Mouse (Mus musculus): ENCODE measurements around the gene Fxyd5. TPM values are rescaled to one million over a fixed set of nuclear protein-coding genes. Genes with fewer than 3 reads are reported as not detected.
A peak's percentile ranks its signal among the peaks of the same experiment; 100 is the strongest.

Fxyd5 gene
- polyA plus RNA-seq, 1 experiment from 2014 or later: 19.8 TPM

DNA sequence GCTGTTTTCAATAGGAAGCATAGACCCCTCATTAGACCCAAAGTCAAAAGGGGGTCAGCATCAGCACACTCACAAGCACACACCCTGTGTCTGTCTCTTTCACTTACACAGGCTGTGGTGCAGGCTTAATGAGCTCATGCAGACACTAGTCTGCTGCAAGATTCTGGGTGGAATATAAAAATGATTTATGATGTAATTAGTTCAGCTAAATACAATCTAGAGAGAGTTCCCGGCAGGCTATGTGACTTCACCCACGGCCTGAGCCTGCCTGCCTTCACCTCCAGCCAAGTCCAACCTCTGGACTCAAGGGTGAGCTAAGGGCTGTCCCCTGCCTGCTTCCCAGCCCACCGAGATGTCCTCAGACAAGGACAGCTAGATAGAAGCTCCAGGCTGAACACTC lies 33.4 kb downstream of the Fxyd5 start:
- no peak overlapping the region for H3K27ac ChIP-seq (replicated peaks)
- H3K4me1 ChIP-seq (replicated peaks): no peaks in the 10 kb centered on the region
- no peak for ATAC-seq (ENCODE audit: insufficient read depth)
- no peak overlapping the region for H3K9ac ChIP-seq
- no peaks in the 10 kb centered on the region for H3K36me3 ChIP-seq (replicated peaks)
- 54% methylated on average over 3 of the region's 3 CpGs for WGBS (ENCODE audit: insufficient replicate concordance)
- no peaks in the 10 kb centered on the region for H3K9me3 ChIP-seq (replicated peaks)
- no peaks in the 10 kb centered on the region for H3K27me3 ChIP-seq
- H3K4me3 ChIP-seq (replicated peaks): no peak overlapping the region
- H3K4me2 ChIP-seq: no peak overlapping the region

DNA sequence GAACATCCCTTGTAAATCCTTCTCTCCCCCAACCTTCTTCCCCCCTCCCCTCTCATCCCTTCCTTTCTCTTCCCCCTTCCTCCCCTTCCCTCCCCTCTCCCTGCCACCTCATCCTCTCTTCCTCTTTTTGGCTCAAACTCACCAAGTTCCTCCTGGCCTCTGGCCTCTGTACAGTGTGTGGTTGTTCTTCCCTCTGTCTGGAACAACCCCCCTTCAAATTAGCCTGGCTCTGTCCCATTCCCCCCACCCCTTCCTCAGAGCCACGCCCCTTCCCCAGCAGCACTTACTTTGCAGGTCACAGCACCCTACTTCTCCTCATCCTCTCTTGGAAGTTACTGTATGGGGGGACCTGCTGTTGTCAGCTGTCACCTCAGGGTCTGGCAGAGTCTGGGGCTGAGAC lies 34.1 kb downstream of the Fxyd5 start:
- Histone ChIP-seq H3K9me3 (replicated peaks) (no peaks in the 10 kb centered on the region), H3K4me2 (no peak overlapping the region), H3K9ac (no peak overlapping the region), H3K27ac (replicated peaks) (no peak overlapping the region), H3K36me3 (replicated peaks) (no peaks in the 10 kb centered on the region), H3K27me3 (no peaks in the 10 kb centered on the region), H3K4me1 (replicated peaks) (no peaks in the 10 kb centered on the region), H3K4me3 (replicated peaks) (no peak overlapping the region)
- ATAC-seq (ENCODE audit: insufficient read depth): peak; percentile 40; the same call in 1 of the 2 replicates
- WGBS (ENCODE audit: insufficient replicate concordance): 0% methylated on average over 1 of the region's 1 CpGs

DNA sequence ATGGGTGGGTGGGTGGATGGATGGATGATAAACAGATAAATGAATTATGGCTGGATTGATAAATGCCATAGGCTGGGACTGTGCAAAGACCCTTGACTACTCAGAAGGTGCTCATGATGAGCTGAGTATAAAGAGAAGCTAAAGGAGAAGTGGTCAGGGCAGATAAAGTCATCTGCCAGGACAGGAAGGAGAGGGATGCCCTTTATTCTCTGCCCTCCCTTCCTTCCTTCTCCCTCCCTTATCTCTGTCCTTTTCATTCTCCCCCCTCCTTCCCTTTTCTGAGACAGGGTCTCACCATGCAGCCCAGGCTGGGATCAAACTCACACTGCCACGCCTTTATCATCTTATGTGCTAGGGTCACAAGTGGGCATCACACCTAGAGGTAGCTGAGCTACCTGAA lies 34.5 kb downstream of the Fxyd5 start:
- Histone ChIP-seq H3K4me3 (replicated peaks) (no peak overlapping the region), H3K27me3 (no peaks in the 10 kb centered on the region), H3K4me1 (replicated peaks) (no peaks in the 10 kb centered on the region), H3K9ac (no peak overlapping the region), H3K4me2 (no peak overlapping the region), H3K27ac (replicated peaks) (no peak overlapping the region), H3K9me3 (replicated peaks) (no peaks in the 10 kb centered on the region), H3K36me3 (replicated peaks) (no peaks in the 10 kb centered on the region)
- ATAC-seq (ENCODE audit: insufficient read depth): no peak
- 27% methylated on average over 1 of the region's 1 CpGs for WGBS (ENCODE audit: insufficient replicate concordance)

DNA sequence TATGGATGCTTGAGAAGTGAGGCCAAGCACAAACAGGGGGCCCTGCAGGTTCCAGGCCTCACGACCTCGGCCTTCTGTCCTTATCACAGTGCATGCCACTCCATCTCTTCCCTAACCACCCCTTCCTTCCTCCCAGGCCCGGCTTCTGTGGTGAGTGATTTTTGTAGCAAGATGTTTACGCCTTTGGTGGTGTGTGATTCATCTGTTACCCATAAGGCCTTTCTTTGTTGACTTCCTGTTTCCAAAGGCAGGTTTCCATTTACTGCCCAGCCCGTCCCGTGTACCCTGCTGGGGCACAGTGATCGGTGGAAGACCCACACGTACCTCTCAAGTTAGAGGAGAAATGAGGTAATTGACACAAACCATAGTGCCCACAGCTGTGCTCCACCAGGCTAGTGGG lies 39.6 kb downstream of the Fxyd5 start:
- peak; percentile 63 for ATAC-seq (ENCODE audit: insufficient read depth)
- no peaks in the 10 kb centered on the region for H3K36me3 ChIP-seq (replicated peaks)
- no peaks in the 10 kb centered on the region for H3K27me3 ChIP-seq
- no peak overlapping the region for H3K4me3 ChIP-seq (replicated peaks)
- no peak overlapping the region for H3K9ac ChIP-seq
- H3K9me3 ChIP-seq (replicated peaks): no peaks in the 10 kb centered on the region
- no peak overlapping the region for H3K4me2 ChIP-seq
- peak overlapping the region; percentile 46; the same call in 1 of the 2 replicates for H3K27ac ChIP-seq (replicated peaks)
- 0 out of 2 replicates have a peak, but pooled peaks cover 3% of the 10 kb centered on the region for H3K4me1 ChIP-seq (replicated peaks)
- WGBS (ENCODE audit: insufficient replicate concordance): 10% methylated on average over 8 of the region's 8 CpGs

DNA sequence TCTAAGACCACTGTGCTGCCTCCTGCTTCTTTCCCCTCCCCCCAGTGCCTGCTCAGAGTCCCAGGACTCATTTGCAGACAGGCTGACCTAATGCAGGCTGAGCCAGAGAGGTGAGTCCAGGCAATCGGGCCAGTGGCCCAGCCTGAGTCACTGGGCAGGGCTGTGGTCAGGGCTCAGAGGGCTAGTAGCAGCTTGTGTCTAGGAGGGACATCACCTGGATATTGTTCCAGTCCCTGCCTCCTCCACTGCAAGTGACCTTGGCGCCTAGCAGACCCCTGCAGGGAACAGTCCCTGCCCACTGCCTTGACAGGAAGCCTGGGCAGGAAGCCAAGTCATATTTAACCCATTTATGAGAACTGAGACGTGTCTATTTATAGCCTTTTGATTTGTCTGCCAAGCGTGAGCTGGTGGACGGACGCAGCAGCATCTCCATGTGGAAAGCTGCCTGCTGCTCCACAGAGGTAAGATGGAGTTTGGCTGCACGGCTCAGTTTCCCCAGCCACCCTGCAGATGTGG lies 41.7 kb downstream of the Fxyd5 start:
- ATAC-seq (ENCODE audit: insufficient read depth): peak; percentile 22; the same call in 1 of the 2 replicates
- Histone ChIP-seq H3K36me3 (replicated peaks) (no peaks in the 10 kb centered on the region), H3K4me1 (replicated peaks) (0 out of 2 replicates have a peak, but pooled peaks cover 3% of the 10 kb centered on the region), H3K27me3 (no peaks in the 10 kb centered on the region), H3K27ac (replicated peaks) (no peak overlapping the region), H3K4me3 (replicated peaks) (no peak overlapping the region), H3K4me2 (no peak overlapping the region), H3K9me3 (replicated peaks) (no peaks in the 10 kb centered on the region), H3K9ac (no peak overlapping the region)
- 12% methylated on average over 7 of the region's 7 CpGs for WGBS (ENCODE audit: insufficient replicate concordance)

DNA sequence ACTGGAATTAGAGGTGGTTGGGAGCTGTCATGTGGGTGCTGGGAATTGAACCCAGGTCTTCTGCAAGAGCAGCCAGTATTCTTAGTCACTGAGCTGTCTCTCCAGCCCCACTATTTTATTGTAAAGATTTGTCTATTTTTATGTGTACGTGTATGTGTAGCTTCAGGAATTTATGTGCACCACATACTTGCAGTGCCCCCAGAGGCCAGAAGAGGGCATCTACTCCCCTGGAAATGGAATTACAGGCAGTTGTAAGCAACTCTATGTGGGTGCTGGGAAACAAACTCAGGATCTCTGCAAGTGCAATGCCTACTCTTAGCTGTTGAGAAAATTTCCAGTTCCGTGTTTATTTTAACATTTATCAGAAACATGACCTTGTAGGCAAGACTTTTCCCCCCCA lies 45.8 kb downstream of the Fxyd5 start:
- no peaks in the 10 kb centered on the region for H3K9me3 ChIP-seq (replicated peaks)
- H3K9ac ChIP-seq: no peak overlapping the region
- no peaks in the 10 kb centered on the region for H3K27me3 ChIP-seq
- H3K36me3 ChIP-seq (replicated peaks): no peaks in the 10 kb centered on the region
- 83% methylated on average over 2 of the region's 2 CpGs for WGBS (ENCODE audit: insufficient replicate concordance)
- H3K4me2 ChIP-seq: no peak overlapping the region
- H3K4me1 ChIP-seq (replicated peaks): 0 out of 2 replicates have a peak, but pooled peaks cover 3% of the 10 kb centered on the region
- ATAC-seq (ENCODE audit: insufficient read depth): no peak
- no peak overlapping the region for H3K27ac ChIP-seq (replicated peaks)
- no peak overlapping the region for H3K4me3 ChIP-seq (replicated peaks)

DNA sequence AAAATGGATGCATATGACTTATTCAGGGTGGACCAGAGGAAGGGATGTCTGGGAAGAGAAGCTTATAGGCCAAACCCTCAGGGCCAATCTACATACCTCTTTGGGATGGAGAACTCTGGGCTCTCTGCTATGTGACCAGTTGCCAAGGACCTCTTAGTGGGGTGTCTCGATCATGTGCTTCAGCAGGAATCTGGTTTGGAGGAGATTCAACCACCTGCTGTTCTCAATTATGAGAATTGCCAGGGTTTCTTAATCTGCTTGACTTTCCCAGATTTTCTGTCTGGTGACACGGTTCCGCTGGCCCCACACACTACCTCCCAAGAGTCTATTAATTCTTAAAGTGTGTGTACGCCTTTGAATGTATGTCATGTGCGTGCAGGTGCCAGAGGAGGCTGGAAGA lies 48.3 kb downstream of the Fxyd5 start:
- H3K36me3 ChIP-seq (replicated peaks): no peaks in the 10 kb centered on the region
- H3K9me3 ChIP-seq (replicated peaks): no peaks in the 10 kb centered on the region
- no peak for ATAC-seq (ENCODE audit: insufficient read depth)
- H3K4me3 ChIP-seq (replicated peaks): no peak overlapping the region
- no peak overlapping the region for H3K4me2 ChIP-seq
- H3K9ac ChIP-seq: no peak overlapping the region
- no peaks in the 10 kb centered on the region for H3K4me1 ChIP-seq (replicated peaks)
- no peaks in the 10 kb centered on the region for H3K27me3 ChIP-seq
- no peak overlapping the region for H3K27ac ChIP-seq (replicated peaks)
- 74% methylated on average over 5 of the region's 5 CpGs for WGBS (ENCODE audit: insufficient replicate concordance)

DNA sequence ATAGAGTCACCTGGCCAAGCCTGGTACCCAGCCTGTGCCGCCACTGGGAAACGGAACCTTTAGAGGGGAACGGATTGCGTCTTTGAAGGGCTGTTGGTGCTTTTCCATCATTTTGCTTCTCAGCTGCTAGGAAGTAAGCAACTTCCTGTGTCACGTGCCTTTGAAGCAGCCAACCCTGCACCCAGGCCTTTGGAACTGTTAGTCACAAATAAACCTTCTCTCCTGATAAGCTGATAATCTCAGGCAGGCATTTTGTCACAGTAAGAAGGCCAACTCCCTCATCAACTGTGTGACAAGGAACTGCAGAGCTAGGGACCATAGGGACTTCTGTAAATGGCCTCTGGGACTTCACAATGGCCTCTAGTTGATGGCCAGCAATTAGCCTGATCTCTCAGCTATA lies 50.1 kb downstream of the Fxyd5 start:
- Histone ChIP-seq H3K4me1 (replicated peaks) (no peaks in the 10 kb centered on the region), H3K27me3 (no peaks in the 10 kb centered on the region), H3K4me2 (no peak overlapping the region), H3K27ac (replicated peaks) (no peak overlapping the region), H3K9me3 (replicated peaks) (no peaks in the 10 kb centered on the region), H3K9ac (no peak overlapping the region), H3K4me3 (replicated peaks) (no peak overlapping the region), H3K36me3 (replicated peaks) (no peaks in the 10 kb centered on the region)
- WGBS (ENCODE audit: insufficient replicate concordance): 62% methylated on average over 5 of the region's 5 CpGs
- ATAC-seq (ENCODE audit: insufficient read depth): no peak

DNA sequence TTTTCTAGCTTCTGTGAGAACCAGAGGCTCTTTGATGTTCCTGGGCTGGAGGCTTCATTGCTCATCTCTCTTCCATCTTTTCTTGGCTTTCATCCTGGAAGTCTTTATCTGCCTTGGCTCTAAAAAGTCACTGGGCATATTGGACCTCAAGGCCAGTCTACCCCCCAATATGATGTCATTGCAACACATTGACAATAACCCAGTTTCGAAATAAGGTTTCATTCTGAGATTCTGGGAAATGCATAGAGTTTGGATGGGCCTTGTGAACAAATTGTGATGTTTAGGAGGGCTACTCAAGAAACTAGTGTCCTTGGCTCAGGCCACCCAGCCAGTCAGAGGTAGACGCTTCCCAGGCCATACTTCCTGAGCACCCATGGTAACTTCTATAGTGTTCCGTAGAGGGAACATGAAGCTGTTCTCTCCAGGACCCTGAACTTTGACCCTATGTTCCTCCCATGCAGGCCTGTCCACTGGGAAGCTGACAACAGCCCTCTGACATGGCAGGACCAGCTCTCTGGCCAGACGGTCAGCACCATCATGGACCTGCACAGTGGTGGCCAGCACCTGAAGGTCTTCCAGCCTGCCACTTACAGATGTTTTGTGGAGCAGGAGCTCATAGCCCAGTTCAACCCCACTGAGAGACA lies 53.6 kb downstream of the Fxyd5 start:
- 61% methylated on average over 4 of the region's 4 CpGs for WGBS (ENCODE audit: insufficient replicate concordance)
- no peak; the same call in 1 of the 2 replicates for ATAC-seq (ENCODE audit: insufficient read depth)
- H3K27ac ChIP-seq (replicated peaks): no peak overlapping the region

DNA sequence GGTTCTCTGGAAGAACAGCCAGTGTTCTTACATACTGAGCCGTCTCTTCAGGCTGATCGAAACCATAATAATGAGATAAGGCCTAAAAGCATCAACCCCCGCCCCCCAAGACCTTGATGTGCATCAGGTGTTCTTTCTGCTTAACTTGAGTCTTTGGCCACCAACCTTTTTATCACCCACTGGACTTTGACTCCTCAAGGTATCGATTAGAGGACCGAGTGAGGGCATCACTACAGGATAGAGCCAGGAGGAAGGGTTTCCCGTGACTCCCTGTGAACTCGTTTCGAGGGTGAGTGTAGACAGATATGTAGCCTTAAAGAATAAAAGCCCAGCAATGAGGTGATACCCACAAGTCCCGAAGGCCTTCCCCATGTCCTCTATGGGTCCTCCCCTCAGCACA lies 56.9 kb downstream of the Fxyd5 start:
- WGBS (ENCODE audit: insufficient replicate concordance): 62% methylated on average over 9 of the region's 9 CpGs
- no peaks in the 10 kb centered on the region for H3K4me1 ChIP-seq (replicated peaks)
- H3K4me3 ChIP-seq (replicated peaks): no peak overlapping the region
- no peak for ATAC-seq (ENCODE audit: insufficient read depth)
- H3K36me3 ChIP-seq (replicated peaks): no peaks in the 10 kb centered on the region
- H3K9me3 ChIP-seq (replicated peaks): no peaks in the 10 kb centered on the region
- H3K4me2 ChIP-seq: no peak overlapping the region
- no peaks in the 10 kb centered on the region for H3K27me3 ChIP-seq
- no peak overlapping the region for H3K9ac ChIP-seq
- no peak overlapping the region for H3K27ac ChIP-seq (replicated peaks)

More for the DNA sequence above, 53.6 kb downstream of the Fxyd5 start:
- no peaks in the 10 kb centered on the region for H3K9me3 ChIP-seq (replicated peaks)
- no peaks in the 10 kb centered on the region for H3K36me3 ChIP-seq (replicated peaks)
- H3K9ac ChIP-seq: no peak overlapping the region
- H3K27me3 ChIP-seq: no peaks in the 10 kb centered on the region
- H3K4me1 ChIP-seq (replicated peaks): no peaks in the 10 kb centered on the region
- no peak overlapping the region for H3K4me2 ChIP-seq
- H3K4me3 ChIP-seq (replicated peaks): no peak overlapping the region

All from liver, embryonic 15.5 days (tissue).